Comparison of ENCODE assay signal across 8 mouse cellular contexts in the genomic region with DNA sequence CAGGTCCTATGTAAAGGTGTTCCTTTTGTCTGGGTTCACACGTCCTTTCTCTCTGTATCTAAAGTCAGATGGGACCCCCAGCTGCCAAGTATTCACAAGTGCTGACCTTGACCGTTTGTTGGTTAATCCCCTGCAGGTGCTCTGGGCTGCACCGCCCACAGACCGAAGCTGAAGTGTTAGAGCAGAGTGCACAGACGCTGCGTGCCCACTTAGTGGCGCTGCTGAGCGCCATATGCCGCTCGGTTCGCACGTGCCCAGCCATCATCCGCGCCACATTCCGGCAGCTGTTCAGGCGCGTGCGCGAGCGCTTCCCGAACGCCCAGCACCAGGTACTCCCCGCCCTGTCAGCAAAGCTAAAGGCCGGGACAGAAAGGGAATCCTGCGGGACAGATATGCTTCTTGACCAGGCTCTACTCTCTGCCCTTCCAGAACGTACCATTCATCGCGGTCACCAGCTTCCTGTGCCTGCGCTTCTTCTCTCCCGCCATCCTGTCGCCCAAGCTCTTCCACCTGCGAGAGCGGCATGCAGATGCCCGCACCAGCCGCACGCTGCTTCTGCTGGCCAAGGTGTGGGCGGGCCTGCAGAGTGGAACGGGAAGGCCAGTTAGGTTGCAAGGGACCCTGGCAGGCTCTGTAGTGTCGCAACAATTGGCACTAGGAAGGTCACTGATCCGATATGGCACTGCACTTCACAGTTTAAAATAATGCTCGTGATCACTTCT. TPM values are rescaled to one million over a fixed set of nuclear protein-coding genes. Genes with fewer than 3 reads are reported as not detected.
DNase-seq lines count a peak whose midpoint lies in the region; ATAC-seq and TF ChIP-seq lines count a peak whose summit lies in the region.

No protein-coding gene starts in this region.

- no peaks in the 10 kb centered on the region for H3K36me3 ChIP-seq in G1E (replicated peaks)
- no peaks in the 10 kb centered on the region for H3K36me3 ChIP-seq in forebrain, embryonic 16.5 days (ENCODE audit: control insufficient read depth, insufficient read depth)
- H3K36me3 ChIP-seq in hindbrain, embryonic 15.5 days, result no peaks in the 10 kb centered on the region

- peaks cover 18% of the 10 kb centered on the region for H3K4me1 ChIP-seq in G1E (ENCODE audit: insufficient read depth, low read depth, low read length)
- H3K4me1 ChIP-seq in forebrain, embryonic 16.5 days (replicated peaks; ENCODE audit: control insufficient read depth, insufficient read depth, low read length), result peaks cover 6% of the 10 kb centered on the region; the same call in 1 of the 2 replicates
- H3K4me1 ChIP-seq in hindbrain, embryonic 15.5 days (replicated peaks), result peaks cover 9% of the 10 kb centered on the region

- TF ChIP-seq CTCF in G1E (IDR thresholded peaks at IDR 0.05; ENCODE audit: low read depth, low read length), result peak; percentile 79
- peak; percentile 92 for TF ChIP-seq CTCF in left cerebral cortex, adult 2 months (IDR thresholded peaks at IDR 0.05)

- peaks cover 51% of the 10 kb centered on the region for H3K27me3 ChIP-seq in G1E (ENCODE audit: insufficient read depth, low read length)
- 0 out of 2 replicates have a peak, but pooled peaks cover 2% of the 10 kb centered on the region for H3K27me3 ChIP-seq in forebrain, embryonic 16.5 days (replicated peaks; ENCODE audit: control insufficient read depth, insufficient read depth, low read length)
- H3K27me3 ChIP-seq in hindbrain, embryonic 15.5 days, result no peaks in the 10 kb centered on the region; the same call in 1 of the 2 replicates

- H3K9ac ChIP-seq in forebrain, embryonic 16.5 days (replicated peaks; ENCODE audit: low read depth, low read length), result peak overlapping the region; percentile 62
- peak overlapping the region; percentile 26 for H3K9ac ChIP-seq in hindbrain, embryonic 15.5 days

- peak; percentile 45; the same call in 1 of the 2 replicates for ATAC-seq in G1E (ENCODE audit: extremely low read depth, insufficient number of reproducible peaks, low FRiP score, poor library complexity, severe bottlenecking)
- ATAC-seq in forebrain, embryonic 16.5 days, result peak; percentile 94
- peak; percentile 91 for ATAC-seq in hindbrain, embryonic 15.5 days (ENCODE audit: low FRiP score, low read depth)

- no peak overlapping the region for H3K27ac ChIP-seq in forebrain, embryonic 16.5 days (ENCODE audit: low read length)
- peak overlapping the region; percentile 52; the same call in 1 of the 2 replicates for H3K27ac ChIP-seq in hindbrain, embryonic 15.5 days (replicated peaks)
- peak overlapping the region; percentile 18; the same call in 1 of the 2 replicates for H3K27ac ChIP-seq in left cerebral cortex, adult 2 months

- intact Hi-C loops in left cerebral cortex, adult 2 months (cut with DNase I), result no loop called here

- DNase-seq in G1E (ENCODE audit: low spot score), result peak; percentile 61
- DNase-seq in cerebellum, adult 18-20 months, result peak; percentile 72 to 81
- peak; percentile 74 to 78 for DNase-seq in left cerebral cortex, adult 2 months (ENCODE audit: extremely low spot score in 1 of 2, low spot score in 2 of 2)
- DNase-seq in lung, postnatal 4 days, result peak; percentile 81 to 84
- DNase-seq in right cerebral cortex, adult 18-20 months, result peak; percentile 76
- peak; percentile 54 for DNase-seq in urinary bladder, adult 2 months (ENCODE audit: low spot score)

- peak overlapping the region; percentile 62; the same call in 1 of the 2 replicates for H3K4me3 ChIP-seq in G1E (ENCODE audit: low read depth, low read length)
- H3K4me3 ChIP-seq in forebrain, embryonic 16.5 days (replicated peaks; ENCODE audit: low read length), result peak overlapping the region; percentile 44
- peak overlapping the region; percentile 43 for H3K4me3 ChIP-seq in hindbrain, embryonic 15.5 days
- H3K4me3 ChIP-seq in left cerebral cortex, adult 2 months, result peak overlapping the region; percentile 34

- peak overlapping the region; percentile 82 for H3K4me2 ChIP-seq in forebrain, embryonic 16.5 days (ENCODE audit: low read length)
- peak overlapping the region; percentile 74 for H3K4me2 ChIP-seq in hindbrain, embryonic 15.5 days

- peaks cover 4% of the 10 kb centered on the region for H3K9me3 ChIP-seq in G1E (replicated peaks)
- H3K9me3 ChIP-seq in forebrain, embryonic 16.5 days (ENCODE audit: control insufficient read depth, low read length), result no peaks in the 10 kb centered on the region
- no peaks in the 10 kb centered on the region for H3K9me3 ChIP-seq in hindbrain, embryonic 15.5 days

- WGBS in forebrain, embryonic 16.5 days, result 6% methylated on average over 41 of the region's 41 CpGs
- whole genome bisulfite sequencing in hindbrain, embryonic 15.5 days, result 6% methylated on average over 41 of the region's 41 CpGs

RNA-seq across cellular contexts. Expression of gene Polr2j, which starts 14.2 kb away (rescaled TPM):
- total RNA-seq in G1E (2014; fragmentation: Nextera tagmentation), result 71.5 and 76.8 TPM in 2 replicates
- total RNA-seq in G1E (2017), result 192 and 216 TPM in 2 replicates
- 99.2 and 163 TPM in 2 replicates for polyA plus RNA-seq in G1E (2012)
- polyA plus RNA-seq in forebrain, embryonic 16.5 days (2015; fragmentation: Nextera tagmentation; extraction: Ambion mirVana), result 214 and 228 TPM in 2 replicates
- 206 and 213 TPM in 2 replicates for polyA plus RNA-seq in hindbrain, embryonic 15.5 days (2015; fragmentation: Nextera tagmentation; extraction: Ambion mirVana)
- 10 to 100 TPM; 70.8 to 72.8 TPM for total RNA-seq in left cerebral cortex, adult 2 months (2021)
- polyA plus RNA-seq in urinary bladder, adult 2 months (2012; rRNA removed), result 104 and 141 TPM in 2 replicates

RNA-seq across cellular contexts. Expression of gene Rasa4, which starts 18.5 kb away (rescaled TPM):
- 0.29 TPM in 1 of 2 replicates, not detected in the other for total RNA-seq in G1E (2014; fragmentation: Nextera tagmentation)
- total RNA-seq in G1E (2017), result 0.38 and 0.81 TPM in 2 replicates
- polyA plus RNA-seq in G1E (2012), result 0.11 and 0.18 TPM in 2 replicates
- 5.9 and 9.1 TPM in 2 replicates for polyA plus RNA-seq in forebrain, embryonic 16.5 days (2015; fragmentation: Nextera tagmentation; extraction: Ambion mirVana)
- 21.5 and 23.0 TPM in 2 replicates for polyA plus RNA-seq in hindbrain, embryonic 15.5 days (2015; fragmentation: Nextera tagmentation; extraction: Ambion mirVana)
- total RNA-seq in left cerebral cortex, adult 2 months (2021), result 1 to 10 TPM; 5.4 to 5.8 TPM
- 10.6 and 16.6 TPM in 2 replicates for polyA plus RNA-seq in urinary bladder, adult 2 months (2012; rRNA removed)

RNA-seq across cellular contexts. Expression of gene Lrwd1, which starts 33.6 kb away (rescaled TPM):
- 16.6 and 16.9 TPM in 2 replicates for total RNA-seq in G1E (2014; fragmentation: Nextera tagmentation)
- total RNA-seq in G1E (2017), result 43.3 and 51.8 TPM in 2 replicates
- 92.6 and 112 TPM in 2 replicates for polyA plus RNA-seq in G1E (2012)
- polyA plus RNA-seq in forebrain, embryonic 16.5 days (2015; fragmentation: Nextera tagmentation; extraction: Ambion mirVana), result 32.1 and 32.7 TPM in 2 replicates
- polyA plus RNA-seq in hindbrain, embryonic 15.5 days (2015; fragmentation: Nextera tagmentation; extraction: Ambion mirVana), result 24.6 and 25.9 TPM in 2 replicates
- total RNA-seq in left cerebral cortex, adult 2 months (2021), result 10 to 100 TPM; 14.8 to 15.2 TPM
- 20.5 and 22.6 TPM in 2 replicates for polyA plus RNA-seq in urinary bladder, adult 2 months (2012; rRNA removed)

RNA-seq across cellular contexts. Expression of gene Alkbh4, which starts 33.7 kb away (rescaled TPM):
- total RNA-seq in G1E (2014; fragmentation: Nextera tagmentation) (21.9 and 24.5 TPM in 2 replicates), G1E (2017) (12.4 and 16.4 TPM in 2 replicates)
- polyA plus RNA-seq in G1E (2012), result 36.8 and 38.6 TPM in 2 replicates
- 18.0 and 19.4 TPM in 2 replicates for polyA plus RNA-seq in forebrain, embryonic 16.5 days (2015; fragmentation: Nextera tagmentation; extraction: Ambion mirVana)
- polyA plus RNA-seq in hindbrain, embryonic 15.5 days (2015; fragmentation: Nextera tagmentation; extraction: Ambion mirVana), result 18.8 and 22.0 TPM in 2 replicates
- 1 to 10 TPM; 8.5 to 9.6 TPM for total RNA-seq in left cerebral cortex, adult 2 months (2021)
- 11.2 and 11.3 TPM in 2 replicates for polyA plus RNA-seq in urinary bladder, adult 2 months (2012; rRNA removed)

RNA-seq across cellular contexts. Expression of gene Upk3bl, which starts 48.0 kb away (rescaled TPM):
- total RNA-seq in G1E (2014; fragmentation: Nextera tagmentation), result not detected in 2 replicates
- total RNA-seq in G1E (2017), result not detected in 2 replicates
- polyA plus RNA-seq in G1E (2012), result not detected in 2 replicates
- not detected in 2 replicates for polyA plus RNA-seq in forebrain, embryonic 16.5 days (2015; fragmentation: Nextera tagmentation; extraction: Ambion mirVana)
- polyA plus RNA-seq in hindbrain, embryonic 15.5 days (2015; fragmentation: Nextera tagmentation; extraction: Ambion mirVana), result 0.22 and 0.43 TPM in 2 replicates
- not detected for total RNA-seq in left cerebral cortex, adult 2 months (2021)
- polyA plus RNA-seq in urinary bladder, adult 2 months (2012; rRNA removed), result 4.5 and 6.1 TPM in 2 replicates
